Mouse (Mus musculus) CH12.LX (cell line): ENCODE measurements around the gene Fus. TPM values are rescaled to one million over a fixed set of nuclear protein-coding genes. Genes with fewer than 3 reads are reported as not detected.

ENCODE experiments used
- DNase-seq: peaks from one replicate; pipeline ENCODE4 v3.0.0-alpha.2; 2013; ENCODE audit errors: extremely low read depth
- H3K27ac ChIP-seq: 2 replicates; pipeline ENCODE4 v1.5.1; 2012; ENCODE audit warnings: low read depth, mild to moderate bottlenecking, control low read depth, moderate library complexity; ENCODE audit not compliant: insufficient read depth
- H3K27me3 ChIP-seq: replicated peaks from 2 replicates; pipeline ENCODE3; 2012; ENCODE audit warnings: inconsistent platforms
- H3K36me3 ChIP-seq, 2 experiments: replicated peaks in 1 of 2; 2 replicates each; pipeline versions ENCODE3 to v1.6.1; 2012; ENCODE audit warnings: inconsistent platforms in 1 of 2, low read length in 1 of 2, mild to moderate bottlenecking in 1 of 2, mixed read lengths in 1 of 2, moderate library complexity in 1 of 2; ENCODE audit not compliant: control insufficient read depth in 1 of 2, insufficient read depth in 1 of 2
- H3K4me1 ChIP-seq, 2 experiments: 2 replicates each; pipeline ENCODE4 v1.6.1; 2012; ENCODE audit warnings: inconsistent platforms in 1 of 2, moderate library complexity in 1 of 2; ENCODE audit not compliant: insufficient read depth in 2 of 2, control insufficient read depth in 1 of 2
- H3K4me2 ChIP-seq: 2 replicates; pipeline ENCODE4 v1.6.1; 2012; ENCODE audit warnings: low read depth, mild to moderate bottlenecking, control low read depth; ENCODE audit not compliant: poor library complexity, insufficient read depth, severe bottlenecking
- H3K4me3 ChIP-seq, 3 experiments: fragments of 150-350 bp in 1 of 3; sonication (generic) in 1 of 3; replicated peaks in 1 of 3; 2 replicates each; pipeline versions ENCODE3 to v1.5.1; 2011 to 2012; ENCODE audit warnings: low read depth in 2 of 3, low read length in 2 of 3, mild to moderate bottlenecking in 2 of 3, moderate library complexity in 2 of 3, control low read depth in 1 of 3, improper control_type of control experiment in 1 of 3, inconsistent platforms in 1 of 3, mixed read lengths in 1 of 3; ENCODE audit not compliant: poor library complexity in 1 of 3
- H3K79me2 ChIP-seq: replicated peaks from 2 replicates; pipeline ENCODE4 v1.6.1; 2012; ENCODE audit warnings: mild to moderate bottlenecking, moderate library complexity; ENCODE audit not compliant: control insufficient read depth, poor library complexity, insufficient read depth, severe bottlenecking; ENCODE audit errors: extremely low read depth
- H3K9ac ChIP-seq: 2 replicates; pipeline ENCODE4 v1.6.1; 2012; ENCODE audit warnings: low read depth, mild to moderate bottlenecking, control low read depth, moderate library complexity; ENCODE audit not compliant: insufficient read depth
- H3K9me3 ChIP-seq: replicated peaks from 2 replicates; pipeline ENCODE3; 2012; ENCODE audit warnings: low read length, inconsistent platforms, mixed read lengths
- CHD2 ChIP-seq: IDR thresholded peaks from 2 replicates; pipeline ENCODE4 v1.6.1; 2011; ENCODE audit warnings: low read length, improper control_type of control experiment
- HCFC1 ChIP-seq: IDR thresholded peaks from 2 replicates; pipeline ENCODE4 v1.6.1; 2012; ENCODE audit warnings: low read depth, mild to moderate bottlenecking, inconsistent platforms, low read length, improper control_type of control experiment
- IRF4 ChIP-seq: IDR thresholded peaks from 2 replicates; pipeline ENCODE4 v1.6.1; 2014; ENCODE audit warnings: low read depth, mild to moderate bottlenecking, inconsistent platforms, low read length, improper control_type of control experiment
- JUN ChIP-seq: IDR thresholded peaks from 2 replicates; pipeline ENCODE4 v1.6.1; 2011; ENCODE audit warnings: low read depth, mild to moderate bottlenecking, low read length, improper control_type of control experiment, moderate library complexity; ENCODE audit not compliant: insufficient read depth
- KAT2A ChIP-seq: IDR thresholded peaks from 2 replicates; pipeline ENCODE4 v1.6.1; 2012; ENCODE audit warnings: low read length, improper control_type of control experiment, inconsistent platforms; ENCODE audit not compliant: insufficient replicate concordance
- MAFK ChIP-seq: IDR thresholded peaks from 2 replicates; pipeline ENCODE4 v1.6.1; 2011; ENCODE audit warnings: low read length, improper control_type of control experiment; ENCODE audit not compliant: insufficient replicate concordance
- MAX ChIP-seq: IDR thresholded peaks from 2 replicates; pipeline ENCODE4 v1.6.1; 2011; ENCODE audit warnings: low read length, improper control_type of control experiment
- MAZ ChIP-seq: IDR thresholded peaks from 2 replicates; pipeline ENCODE4 v1.6.1; 2012; ENCODE audit warnings: low read depth, mild to moderate bottlenecking, inconsistent platforms, low read length, improper control_type of control experiment, moderate library complexity
- MXI1 ChIP-seq: IDR thresholded peaks from 2 replicates; pipeline ENCODE4 v1.6.1; 2011; ENCODE audit warnings: mild to moderate bottlenecking, low read depth, low read length, improper control_type of control experiment
- POLR2A ChIP-seq: IDR thresholded peaks from 2 replicates; pipeline ENCODE4 v1.6.1; 2011; ENCODE audit warnings: low read depth, mild to moderate bottlenecking, improper control_type of control experiment, low read length
- RAD21 ChIP-seq: IDR thresholded peaks from 2 replicates; pipeline ENCODE4 v1.6.1; 2011; ENCODE audit warnings: low read depth, mild to moderate bottlenecking, low read length, improper control_type of control experiment, moderate library complexity
- SMC3 ChIP-seq: IDR thresholded peaks from 2 replicates; pipeline ENCODE4 v1.6.1; 2011; ENCODE audit warnings: low read depth, low read length, improper control_type of control experiment
- TBP ChIP-seq: conservative IDR thresholded peaks from 2 replicates; pipeline ENCODE4 v1.6.1; 2011; ENCODE audit warnings: low read depth, low read length, improper control_type of control experiment
- TCF12 ChIP-seq: IDR thresholded peaks from 2 replicates; pipeline ENCODE4 v1.6.1; 2014; ENCODE audit warnings: low read depth, mild to moderate bottlenecking, inconsistent platforms, low read length, improper control_type of control experiment
- UBTF ChIP-seq: IDR thresholded peaks from 2 replicates; pipeline ENCODE4 v1.6.1; 2012; ENCODE audit warnings: low read depth, mild to moderate bottlenecking, inconsistent platforms, low read length, improper control_type of control experiment, moderate library complexity
- ZNF384 ChIP-seq: IDR thresholded peaks from 2 replicates; pipeline ENCODE4 v1.6.1; 2012; ENCODE audit warnings: low read depth, low read length, improper control_type of control experiment, inconsistent platforms
- dilution Hi-C: fragments of 300-500 bp; cut with MboI; formaldehyde crosslinking; loops from 2 replicates; pipeline ENCODE4 v1.14.3; 2020; ENCODE audit warnings: low sequenced_read_pairs; ENCODE audit not compliant: extremely low pct_unique_long_range_greater_than_20kb, extremely low pct_ligation_motif_present
- in situ Hi-C: fragments of 300-500 bp; cut with MboI; formaldehyde crosslinking; loops from 3 replicates; pipeline ENCODE4 v1.14.3; 2019; ENCODE audit warnings: low sequenced_read_pairs, low pct_ligation_motif_present, low pct_unique_long_range_greater_than_20kb, mixed read lengths
- polyA plus RNA-seq: library from polyadenylated mRNA; unstranded; fragments of >175 nt; gene quantifications from 2 replicates; pipeline ENCODE4 v1.2.1, GENCODE M21; 2012; ENCODE audit warnings: low read depth; ENCODE audit not compliant: insufficient read length
- total RNA-seq, 2 experiments: library from RNA; depleted of rRNA; stranded (reverse); fragments of 300-350 nt in 1 of 2; fragments of >200 nt in 1 of 2; gene quantifications; 2 replicates each; pipeline ENCODE4 v1.2.3; 2012 to 2014

Gene Fus
- total and polyA plus RNA-seq, 3 experiments, result 39.2 to 848 (median 57.7) TPM

DNA sequence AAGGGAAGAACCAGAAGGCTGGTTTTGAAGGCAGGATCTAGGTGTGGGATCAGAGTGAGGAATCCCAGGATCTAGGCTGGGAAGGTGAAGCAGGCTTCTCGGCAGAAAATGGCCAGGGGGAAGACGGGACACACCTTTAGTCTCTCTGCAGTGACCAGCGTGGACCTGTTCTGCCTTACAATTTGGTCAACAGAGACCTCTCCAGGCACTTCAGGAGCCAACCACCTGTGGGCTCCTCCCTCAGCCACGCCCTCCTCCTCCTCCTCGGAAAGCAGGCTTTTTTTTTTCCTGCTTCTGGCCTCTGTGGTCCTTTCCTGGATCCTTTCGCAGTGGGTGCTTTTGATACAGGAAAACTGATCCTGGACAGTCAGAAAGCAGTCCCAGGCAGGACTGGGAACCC is 37.3 kb upstream of the Fus start, which contains the start of gene Prss8:
TSS of gene Prss8 (minus strand) at position 182 of the 400 bp plus-strand sequence.
- dilution Hi-C loops, result no loop called here

DNA sequence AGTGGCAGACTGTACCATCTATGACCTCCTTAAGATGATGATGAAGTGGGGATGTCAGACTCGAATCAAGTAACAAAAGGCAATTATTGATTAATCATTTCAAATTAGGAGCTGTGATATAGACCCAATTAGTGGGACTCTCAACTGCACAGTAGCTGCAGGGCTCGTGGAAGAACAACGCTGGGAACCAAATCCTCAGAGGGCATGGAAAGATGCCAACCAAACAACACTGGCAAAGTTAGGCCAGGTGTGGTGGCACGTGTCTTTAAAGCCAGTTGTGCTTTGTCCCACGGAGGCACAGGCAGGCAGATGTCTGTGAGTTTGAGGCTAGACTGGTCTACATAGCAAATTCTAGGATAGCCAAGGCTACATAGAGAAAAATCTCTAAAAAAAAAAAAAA is 36.6 kb upstream of the Fus start:
- peaks cover 8 to 41% of the 10 kb centered on the region in 2 experiments for H3K4me1 ChIP-seq
- no peak overlapping the region for H3K9ac ChIP-seq
- in situ Hi-C loops (loop anchor here (5.0 kb wide), 1 partner anchor 153 kb away; the partner anchor contains the start of gene Setd1a), dilution Hi-C loops (no loop called here)
- no peak for TF ChIP-seq MAFK
- no peak for TF ChIP-seq KAT2A
- no peak for TF ChIP-seq TBP
- TF ChIP-seq MAZ, result no peak
- no peak for TF ChIP-seq CHD2
- no peak for TF ChIP-seq MXI1
- TF ChIP-seq SMC3, result no peak
- TF ChIP-seq IRF4, result no peak
- no peak for TF ChIP-seq TCF12
- no peak for TF ChIP-seq JUN
- no peak for TF ChIP-seq UBTF
- no peak for TF ChIP-seq MAX
- TF ChIP-seq POLR2A, result no peak
- no peak for TF ChIP-seq RAD21
- no peak for TF ChIP-seq HCFC1
- H3K4me2 ChIP-seq, result no peak overlapping the region
- no peak overlapping the region for H3K27ac ChIP-seq
- no peak for DNase-seq
- H3K9me3 ChIP-seq, result no peaks in the 10 kb centered on the region
- no peak overlapping the region for H3K4me3 ChIP-seq
- no peaks in the 10 kb centered on the region for H3K79me2 ChIP-seq
- H3K36me3 ChIP-seq, result peaks cover 10 to 27% of the 10 kb centered on the region in 2 experiments
- H3K27me3 ChIP-seq, result no peaks in the 10 kb centered on the region

More for the DNA sequence above, 37.3 kb upstream of the Fus start, which contains the start of gene Prss8:
- DNase-seq, result no peak
- H3K79me2 ChIP-seq, result no peaks in the 10 kb centered on the region
- H3K4me2 ChIP-seq, result no peak within 1 kb of the TSS
- no peak within 1 kb of the TSS for H3K4me3 ChIP-seq
- H3K9ac ChIP-seq, result no peak within 1 kb of the TSS
- H3K4me1 ChIP-seq, result peaks cover 8 to 40% of the 10 kb centered on the region in 2 experiments
- no peak within 1 kb of the TSS for H3K27ac ChIP-seq
- in situ Hi-C loops, result loop anchor here (5.0 to 10.0 kb wide), 2 partner anchors 153 to 1225 kb away; partner anchors contain the start of genes Coro1a and Setd1a
- peaks cover 17 to 34% of the 10 kb centered on the region in 2 experiments for H3K36me3 ChIP-seq
- H3K27me3 ChIP-seq, result no peaks in the 10 kb centered on the region
- no peak for TF ChIP-seq IRF4
- TF ChIP-seq MAX, result no peak
- TF ChIP-seq ZNF384, result 0 out of 2 replicates have a peak, but pooled peaks have one; percentile 22
- H3K9me3 ChIP-seq, result no peaks in the 10 kb centered on the region
